Mouse (Mus musculus): ENCODE results near the gene Gli3. TPM values are rescaled to one million over a fixed set of nuclear protein-coding genes. Genes with fewer than 3 reads are reported as not detected.

Gene Gli3
- polyA plus RNA-seq, 1 experiment from 2014 or later = 7.7 TPM

- Histone ChIP-seq H3K27ac (ENCODE audit: low read length) (no peak overlapping the region), H3K4me1 (ENCODE audit: control insufficient read depth, insufficient read depth, low read length) (no peaks in the 10 kb centered on the region), H3K9me3 (ENCODE audit: control insufficient read depth, low read length) (no peaks in the 10 kb centered on the region), H3K36me3 (ENCODE audit: control insufficient read depth, insufficient read depth, low read length) (no peaks in the 10 kb centered on the region), H3K4me2 (ENCODE audit: low read depth, low read length) (no peak overlapping the region), H3K27me3 (replicated peaks; ENCODE audit: control insufficient read depth, insufficient read depth, low read length) (no peaks in the 10 kb centered on the region), H3K4me3 (ENCODE audit: low read length) (no peak overlapping the region), H3K9ac (ENCODE audit: low read depth, low read length) (no peak overlapping the region)
- WGBS = 86% methylated on average over 7 of the region's 7 CpGs
- ATAC-seq = no peak
Observed at GRCm38 (mm10) chr13:15713486-15713885, 250.5 kb downstream of the Gli3 start.

DNA sequence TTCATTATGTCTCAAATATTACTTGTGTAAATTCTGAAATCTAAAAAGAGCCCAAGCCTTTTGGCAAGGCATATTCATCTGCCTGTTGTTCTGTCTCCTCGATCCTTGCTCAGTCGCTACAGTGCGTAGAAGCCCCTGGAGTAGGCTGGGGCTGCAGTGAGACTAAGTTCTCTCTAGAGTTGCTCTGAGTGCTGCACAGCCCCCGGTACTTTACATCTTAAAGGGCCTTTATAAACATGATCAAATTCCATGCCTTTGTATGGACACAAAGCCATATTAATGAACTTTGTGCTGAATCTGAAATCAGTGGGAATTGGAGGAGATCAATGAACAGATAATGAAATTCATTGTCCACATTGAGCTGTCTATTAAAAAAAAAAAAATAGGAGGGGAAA is 251.3 kb downstream of the Gli3 start:
- Histone ChIP-seq H3K27ac (ENCODE audit: low read length) (no peak overlapping the region), H3K27me3 (replicated peaks; ENCODE audit: control insufficient read depth, insufficient read depth, low read length) (no peaks in the 10 kb centered on the region), H3K4me2 (ENCODE audit: low read depth, low read length) (no peak overlapping the region), H3K4me1 (ENCODE audit: control insufficient read depth, insufficient read depth, low read length) (no peaks in the 10 kb centered on the region), H3K36me3 (ENCODE audit: control insufficient read depth, insufficient read depth, low read length) (no peaks in the 10 kb centered on the region), H3K9ac (ENCODE audit: low read depth, low read length) (no peak overlapping the region), H3K4me3 (ENCODE audit: low read length) (no peak overlapping the region), H3K9me3 (ENCODE audit: control insufficient read depth, low read length) (no peaks in the 10 kb centered on the region)
- WGBS = 69% methylated on average over 4 of the region's 4 CpGs
- no peak for ATAC-seq

GRCm38 (mm10) chr13:15714726-15715437 is 251.8 kb downstream of the Gli3 start:
- Histone ChIP-seq H3K27me3 (replicated peaks; ENCODE audit: control insufficient read depth, insufficient read depth, low read length) (no peaks in the 10 kb centered on the region), H3K36me3 (ENCODE audit: control insufficient read depth, insufficient read depth, low read length) (no peaks in the 10 kb centered on the region), H3K4me1 (ENCODE audit: control insufficient read depth, insufficient read depth, low read length) (no peaks in the 10 kb centered on the region), H3K9me3 (ENCODE audit: control insufficient read depth, low read length) (no peaks in the 10 kb centered on the region), H3K27ac (ENCODE audit: low read length) (peak overlapping the region; percentile 24; the same call in 1 of the 2 replicates), H3K4me2 (ENCODE audit: low read depth, low read length) (no peak overlapping the region), H3K4me3 (ENCODE audit: low read length) (no peak overlapping the region), H3K9ac (ENCODE audit: low read depth, low read length) (no peak overlapping the region)
- 47% methylated on average over 8 of the region's 8 CpGs for WGBS
- peak; percentile 33; the same call in 1 of the 2 replicates for ATAC-seq

GRCm38 (mm10) chr13:15721446-15721845 is 258.4 kb downstream of the Gli3 start:
- Histone ChIP-seq H3K4me2 (ENCODE audit: low read depth, low read length) (no peak overlapping the region), H3K4me3 (ENCODE audit: low read length) (no peak overlapping the region), H3K27ac (ENCODE audit: low read length) (no peak overlapping the region), H3K4me1 (ENCODE audit: control insufficient read depth, insufficient read depth, low read length) (no peaks in the 10 kb centered on the region), H3K9ac (ENCODE audit: low read depth, low read length) (no peak overlapping the region), H3K9me3 (ENCODE audit: control insufficient read depth, low read length) (no peaks in the 10 kb centered on the region), H3K27me3 (replicated peaks; ENCODE audit: control insufficient read depth, insufficient read depth, low read length) (no peaks in the 10 kb centered on the region), H3K36me3 (ENCODE audit: control insufficient read depth, insufficient read depth, low read length) (peaks cover 8% of the 10 kb centered on the region; the same call in 1 of the 2 replicates)
- ATAC-seq = no peak
- 87% methylated on average over 1 of the region's 1 CpGs for WGBS

GRCm38 (mm10) chr13:15722766-15723379 is 259.8 kb downstream of the Gli3 start:
- no peaks in the 10 kb centered on the region for H3K4me1 ChIP-seq (ENCODE audit: control insufficient read depth, insufficient read depth, low read length)
- no peak overlapping the region for H3K9ac ChIP-seq (ENCODE audit: low read depth, low read length)
- no peak overlapping the region for H3K4me3 ChIP-seq (ENCODE audit: low read length)
- H3K9me3 ChIP-seq (ENCODE audit: control insufficient read depth, low read length) = no peaks in the 10 kb centered on the region
- no peak overlapping the region for H3K4me2 ChIP-seq (ENCODE audit: low read depth, low read length)
- H3K27ac ChIP-seq (ENCODE audit: low read length) = no peak overlapping the region
- WGBS = 96% methylated on average over 1 of the region's 1 CpGs
- H3K36me3 ChIP-seq (ENCODE audit: control insufficient read depth, insufficient read depth, low read length) = peaks cover 8% of the 10 kb centered on the region; the same call in 1 of the 2 replicates
- ATAC-seq = no peak
- H3K27me3 ChIP-seq (replicated peaks; ENCODE audit: control insufficient read depth, insufficient read depth, low read length) = no peaks in the 10 kb centered on the region

DNA sequence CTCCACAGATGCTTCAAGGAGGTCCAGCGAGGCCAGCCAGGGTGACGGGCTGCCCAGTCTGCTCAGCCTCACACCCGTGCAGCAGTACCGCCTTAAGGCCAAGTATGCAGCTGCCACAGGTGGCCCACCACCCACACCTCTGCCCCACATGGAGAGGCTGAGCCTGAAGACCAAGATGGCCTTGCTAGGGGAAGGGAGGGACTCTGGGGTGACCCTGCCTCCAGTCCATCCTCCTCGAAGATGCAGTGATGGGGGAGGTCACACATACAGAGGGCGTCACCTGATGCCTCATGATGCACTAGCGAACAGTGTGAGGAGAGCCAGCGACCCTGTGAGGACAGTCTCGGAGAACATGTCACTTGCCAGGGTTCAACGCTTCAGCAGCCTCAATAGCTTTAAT is 261.7 kb downstream of the Gli3 start:
- no peak overlapping the region for H3K9ac ChIP-seq (ENCODE audit: low read depth, low read length)
- no peak overlapping the region for H3K27ac ChIP-seq (ENCODE audit: low read length)
- H3K36me3 ChIP-seq (ENCODE audit: control insufficient read depth, insufficient read depth, low read length) = peaks cover 8% of the 10 kb centered on the region; the same call in 1 of the 2 replicates
- no peak overlapping the region for H3K4me2 ChIP-seq (ENCODE audit: low read depth, low read length)
- H3K9me3 ChIP-seq (ENCODE audit: control insufficient read depth, low read length) = no peaks in the 10 kb centered on the region
- no peak overlapping the region for H3K4me3 ChIP-seq (ENCODE audit: low read length)
- H3K27me3 ChIP-seq (replicated peaks; ENCODE audit: control insufficient read depth, insufficient read depth, low read length) = no peaks in the 10 kb centered on the region
- ATAC-seq = no peak
- 92% methylated on average over 10 of the region's 10 CpGs for WGBS
- no peaks in the 10 kb centered on the region for H3K4me1 ChIP-seq (ENCODE audit: control insufficient read depth, insufficient read depth, low read length)

- H3K27ac ChIP-seq (ENCODE audit: low read length) = peak overlapping the region; percentile 62; the same call in 1 of the 2 replicates
- peak; percentile 83 for ATAC-seq
- H3K9me3 ChIP-seq (ENCODE audit: control insufficient read depth, low read length) = no peaks in the 10 kb centered on the region
- H3K27me3 ChIP-seq (replicated peaks; ENCODE audit: control insufficient read depth, insufficient read depth, low read length) = no peaks in the 10 kb centered on the region
- H3K4me1 ChIP-seq (ENCODE audit: control insufficient read depth, insufficient read depth, low read length) = no peaks in the 10 kb centered on the region
- WGBS = 38% methylated on average over 1 of the region's 1 CpGs
- H3K36me3 ChIP-seq (ENCODE audit: control insufficient read depth, insufficient read depth, low read length) = no peaks in the 10 kb centered on the region
- H3K9ac ChIP-seq (ENCODE audit: low read depth, low read length) = no peak overlapping the region
- H3K4me2 ChIP-seq (ENCODE audit: low read depth, low read length) = no peak overlapping the region
- no peak overlapping the region for H3K4me3 ChIP-seq (ENCODE audit: low read length)
Observed at GRCm38 (mm10) chr13:15741771-15742170, 278.7 kb downstream of the Gli3 start.

- Histone ChIP-seq H3K4me2 (ENCODE audit: low read depth, low read length) (no peak overlapping the region), H3K36me3 (ENCODE audit: control insufficient read depth, insufficient read depth, low read length) (no peaks in the 10 kb centered on the region), H3K27ac (ENCODE audit: low read length) (peak overlapping the region; percentile 28; the same call in 1 of the 2 replicates), H3K4me3 (ENCODE audit: low read length) (no peak overlapping the region), H3K27me3 (replicated peaks; ENCODE audit: control insufficient read depth, insufficient read depth, low read length) (no peaks in the 10 kb centered on the region), H3K4me1 (ENCODE audit: control insufficient read depth, insufficient read depth, low read length) (no peaks in the 10 kb centered on the region), H3K9ac (ENCODE audit: low read depth, low read length) (no peak overlapping the region), H3K9me3 (ENCODE audit: control insufficient read depth, low read length) (no peaks in the 10 kb centered on the region)
- WGBS = 64% methylated on average over 3 of the region's 3 CpGs
- ATAC-seq = no peak
Observed at GRCm38 (mm10) chr13:15742308-15742707, 279.3 kb downstream of the Gli3 start.

DNA sequence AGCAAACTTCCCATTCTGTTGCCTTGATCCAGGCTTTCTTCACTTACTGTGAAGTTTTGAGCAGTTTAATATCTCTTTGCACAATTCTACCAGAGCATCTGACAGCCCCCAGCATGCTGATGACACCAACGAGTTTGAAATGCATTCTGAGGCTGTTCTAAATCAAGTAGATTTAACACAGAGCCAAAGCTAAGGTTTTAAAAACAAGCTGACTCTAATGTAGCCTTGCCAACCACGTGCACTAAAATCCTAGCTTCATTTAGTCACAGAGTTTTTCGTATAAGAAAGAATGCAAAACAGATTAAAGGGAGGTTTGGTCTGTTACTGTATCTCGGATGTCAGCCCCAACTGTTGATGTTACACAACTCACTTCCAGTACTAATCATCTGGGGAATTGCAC is 279.7 kb downstream of the Gli3 start:
- WGBS = 47% methylated on average over 4 of the region's 4 CpGs
- no peak overlapping the region for H3K9ac ChIP-seq (ENCODE audit: low read depth, low read length)
- H3K9me3 ChIP-seq (ENCODE audit: control insufficient read depth, low read length) = no peaks in the 10 kb centered on the region
- no peak overlapping the region for H3K4me3 ChIP-seq (ENCODE audit: low read length)
- no peaks in the 10 kb centered on the region for H3K27me3 ChIP-seq (replicated peaks; ENCODE audit: control insufficient read depth, insufficient read depth, low read length)
- no peak for ATAC-seq
- 0 out of 2 replicates have a peak overlapping the region, but pooled peaks have one; percentile 28 for H3K27ac ChIP-seq (ENCODE audit: low read length)
- no peaks in the 10 kb centered on the region for H3K4me1 ChIP-seq (ENCODE audit: control insufficient read depth, insufficient read depth, low read length)
- no peak overlapping the region for H3K4me2 ChIP-seq (ENCODE audit: low read depth, low read length)
- H3K36me3 ChIP-seq (ENCODE audit: control insufficient read depth, insufficient read depth, low read length) = no peaks in the 10 kb centered on the region
